Mouse (Mus musculus) heart, embryonic 14.5 days (tissue): ENCODE data around the gene Kcnn3. TPM values are rescaled to one million over a fixed set of nuclear protein-coding genes. Genes with fewer than 3 reads are reported as not detected.

Experiments
- ATAC-seq: fragments of 200-750 bp; cut with Nextera tagmentation; 2 replicates; pipeline ENCODE4 v1.8.0; 2017; ENCODE audit warnings: low read depth, moderate TSS enrichment; ENCODE audit not compliant: insufficient number of reproducible peaks, insufficient read depth, low FRiP score
- H3K27ac ChIP-seq, 2 experiments: fragments of 200-500 bp in 1 of 2; fragments of 300-500 bp in 1 of 2; sonication (generic) in 1 of 2; replicated peaks in 1 of 2; 2 replicates each; pipeline ENCODE4 v1.5.1; 2012 to 2014; ENCODE audit warnings: low read depth in 2 of 2, low read length in 2 of 2, control low read depth in 1 of 2, mild to moderate bottlenecking in 1 of 2, mixed read lengths in 1 of 2; ENCODE audit not compliant: control insufficient read depth in 1 of 2, insufficient read depth in 1 of 2
- H3K27me3 ChIP-seq: fragments of 300-500 bp; sonication (generic); 2 replicates; pipeline ENCODE4 v1.6.1; 2014; ENCODE audit warnings: mild to moderate bottlenecking, low read length, control low read depth; ENCODE audit not compliant: control insufficient read depth, insufficient read depth
- H3K36me3 ChIP-seq: fragments of 300-500 bp; sonication (generic); 2 replicates; pipeline ENCODE4 v1.6.1; 2014; ENCODE audit warnings: mild to moderate bottlenecking, control low read depth, low read length, mixed read lengths; ENCODE audit not compliant: control insufficient read depth, insufficient read depth
- H3K4me1 ChIP-seq, 2 experiments: fragments of 200-500 bp in 1 of 2; fragments of 300-500 bp in 1 of 2; sonication (generic) in 1 of 2; 2 replicates each; pipeline ENCODE4 v1.6.1; 2012 to 2014; ENCODE audit warnings: low read length in 2 of 2, control low read depth in 1 of 2, mixed read lengths in 1 of 2; ENCODE audit not compliant: control insufficient read depth in 2 of 2, insufficient read depth in 2 of 2
- H3K4me2 ChIP-seq: fragments of 300-500 bp; sonication (generic); 2 replicates; pipeline ENCODE4 v1.6.1; 2014; ENCODE audit warnings: mild to moderate bottlenecking, low read length
- H3K4me3 ChIP-seq, 2 experiments: fragments of 200-500 bp in 1 of 2; fragments of 300-500 bp in 1 of 2; sonication (generic) in 1 of 2; 2 replicates each; pipeline ENCODE4 v1.5.1; 2012 to 2014; ENCODE audit warnings: low read length in 2 of 2, mild to moderate bottlenecking in 2 of 2, control low read depth in 1 of 2, low read depth in 1 of 2, moderate library complexity in 1 of 2; ENCODE audit not compliant: control insufficient read depth in 1 of 2, insufficient read depth in 1 of 2
- H3K9ac ChIP-seq: fragments of 300-500 bp; sonication (generic); 2 replicates; pipeline ENCODE4 v1.6.1; 2014; ENCODE audit warnings: mild to moderate bottlenecking, low read length
- H3K9me3 ChIP-seq: fragments of 300-500 bp; sonication (generic); 2 replicates; pipeline ENCODE4 v1.6.1; 2016; ENCODE audit warnings: low read length, control low read depth; ENCODE audit not compliant: control insufficient read depth
- WGBS: fragments of 180-500 bp; shearing (Covaris S2); extraction: QIAGEN DNeasy Blood & Tissue Kit; methylation state at CpG from one replicate; pipeline ENCODE4 v1.1.7; 2014; 5-methylcytosine and 5-hydroxymethylcytosine counted together
- polyA plus RNA-seq: library from polyadenylated mRNA; unstranded; fragments of >200 nt; fragmentation: Nextera tagmentation; extraction: Ambion mirVana; gene quantifications from 2 replicates; pipeline ENCODE4 v1.2.1, GENCODE M21; 2014

Gene Kcnn3
- polyA plus RNA-seq, 1 experiment from 2014 or later = 3.1 TPM

DNA sequence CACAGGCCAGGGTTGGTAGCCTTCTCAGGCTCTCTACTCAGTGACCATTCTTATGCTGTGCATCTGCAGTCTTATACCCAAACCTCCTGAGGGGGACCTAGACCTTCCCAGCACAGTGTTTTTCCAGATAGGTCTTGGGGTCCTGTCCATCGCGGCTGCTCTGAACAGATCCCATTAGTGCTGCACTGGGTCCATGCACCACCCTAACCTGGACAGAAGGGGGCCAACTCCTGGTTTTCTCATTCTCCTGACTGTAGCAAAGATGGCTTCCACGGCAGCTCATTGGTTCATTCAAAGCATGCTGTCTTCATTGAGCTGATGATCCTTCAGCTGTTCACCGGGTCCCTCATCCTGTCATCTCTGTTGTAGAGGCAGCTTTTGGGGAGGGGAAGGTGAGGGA lies 58.1 kb downstream of the Kcnn3 start:
- no peak for ATAC-seq
- H3K4me2 ChIP-seq = no peak overlapping the region
- no peaks in the 10 kb centered on the region; the same call in 1 of the 2 replicates for H3K27me3 ChIP-seq
- 62% methylated on average over 4 of the region's 4 CpGs for WGBS
- no peaks in the 10 kb centered on the region for H3K36me3 ChIP-seq
- H3K9ac ChIP-seq = no peak overlapping the region
- no peak overlapping the region for H3K4me3 ChIP-seq
- no peak overlapping the region for H3K27ac ChIP-seq
- no peaks in the 10 kb centered on the region for H3K9me3 ChIP-seq
- H3K4me1 ChIP-seq = peaks cover 0 to 2% of the 10 kb centered on the region in 2 experiments; a peak in 1 of 4 replicates

DNA sequence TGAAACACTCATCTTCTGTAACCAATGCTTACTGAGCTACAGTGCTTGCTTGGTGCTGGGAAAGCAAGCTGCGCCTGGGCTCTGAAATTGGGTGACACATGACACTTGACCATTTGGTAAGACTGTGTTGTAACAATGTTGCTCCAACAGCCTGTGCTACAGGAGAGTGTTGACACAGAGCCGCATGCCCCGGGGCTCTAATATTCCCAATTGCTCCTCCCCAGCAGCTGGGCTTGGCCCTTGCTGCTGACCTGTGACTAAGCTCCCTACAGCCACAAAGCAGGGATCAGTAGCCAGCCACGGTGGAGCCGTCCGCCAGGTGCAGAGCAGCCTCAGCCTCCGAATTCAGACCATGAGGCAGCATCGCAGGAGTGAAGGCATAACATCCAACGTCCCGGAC lies 58.8 kb downstream of the Kcnn3 start:
- Histone ChIP-seq H3K9ac (no peak overlapping the region), H3K4me1 (peaks cover 0 to 2% of the 10 kb centered on the region in 2 experiments; a peak in 1 of 4 replicates), H3K4me3 (no peak overlapping the region), H3K4me2 (no peak overlapping the region), H3K36me3 (no peaks in the 10 kb centered on the region), H3K9me3 (no peaks in the 10 kb centered on the region), H3K27ac (no peak overlapping the region), H3K27me3 (no peaks in the 10 kb centered on the region; the same call in 1 of the 2 replicates)
- no peak for ATAC-seq
- 60% methylated on average over 10 of the region's 10 CpGs for WGBS

DNA sequence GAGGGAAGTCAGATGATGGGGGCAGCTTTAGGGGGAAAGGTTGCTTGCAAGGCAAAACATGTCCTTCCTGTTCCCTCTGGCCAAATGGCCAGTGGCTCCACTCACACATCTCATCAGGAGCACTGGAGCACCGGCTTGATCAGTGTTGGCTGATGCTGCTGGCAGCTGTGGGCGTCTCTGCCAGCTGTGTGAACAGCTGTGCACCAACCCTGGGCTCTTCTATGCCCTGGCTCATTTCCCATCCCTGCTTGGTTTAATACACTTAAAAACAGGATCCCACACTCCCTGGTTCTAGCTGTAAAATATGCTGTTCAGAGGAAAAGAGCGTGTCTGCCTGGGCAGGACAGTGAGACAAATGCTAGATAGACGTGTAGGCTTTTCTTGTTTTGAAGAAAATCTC lies 64.3 kb downstream of the Kcnn3 start:
- Histone ChIP-seq H3K4me2 (no peak overlapping the region), H3K9ac (no peak overlapping the region), H3K27me3 (no peaks in the 10 kb centered on the region), H3K9me3 (no peaks in the 10 kb centered on the region), H3K4me1 (no peaks in the 10 kb centered on the region; a peak in 1 of 4 replicates), H3K36me3 (no peaks in the 10 kb centered on the region), H3K27ac (no peak overlapping the region), H3K4me3 (no peak overlapping the region)
- no peak for ATAC-seq
- WGBS = 63% methylated on average over 4 of the region's 4 CpGs

DNA sequence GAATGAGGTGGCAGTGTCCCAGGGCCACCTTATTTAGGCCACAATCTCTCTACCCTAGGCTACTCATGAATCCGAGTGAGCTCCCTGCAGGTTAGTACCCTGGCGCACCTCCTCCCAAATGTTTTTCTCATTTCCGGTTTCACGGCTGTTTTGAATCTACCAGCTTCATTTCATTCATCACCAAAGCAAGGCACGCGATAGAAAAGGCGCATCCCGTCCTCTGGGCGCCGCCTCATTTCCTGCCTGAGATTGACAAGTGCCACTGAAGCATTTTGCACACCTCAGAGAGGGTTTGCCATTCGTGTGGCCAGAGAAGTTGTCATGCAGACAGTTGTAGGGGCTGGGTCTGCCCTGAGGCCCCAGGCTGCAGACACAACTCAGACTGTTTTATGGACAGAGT lies 68.5 kb downstream of the Kcnn3 start:
- no peaks in the 10 kb centered on the region for H3K9me3 ChIP-seq
- H3K4me3 ChIP-seq = no peak overlapping the region
- H3K9ac ChIP-seq = no peak overlapping the region
- no peak overlapping the region for H3K27ac ChIP-seq
- ATAC-seq = no peak
- H3K27me3 ChIP-seq = no peaks in the 10 kb centered on the region
- no peaks in the 10 kb centered on the region for H3K36me3 ChIP-seq
- 70% methylated on average over 11 of the region's 11 CpGs for WGBS
- peaks cover 4 to 6% of the 10 kb centered on the region in 2 experiments for H3K4me1 ChIP-seq
- H3K4me2 ChIP-seq = no peak overlapping the region

DNA sequence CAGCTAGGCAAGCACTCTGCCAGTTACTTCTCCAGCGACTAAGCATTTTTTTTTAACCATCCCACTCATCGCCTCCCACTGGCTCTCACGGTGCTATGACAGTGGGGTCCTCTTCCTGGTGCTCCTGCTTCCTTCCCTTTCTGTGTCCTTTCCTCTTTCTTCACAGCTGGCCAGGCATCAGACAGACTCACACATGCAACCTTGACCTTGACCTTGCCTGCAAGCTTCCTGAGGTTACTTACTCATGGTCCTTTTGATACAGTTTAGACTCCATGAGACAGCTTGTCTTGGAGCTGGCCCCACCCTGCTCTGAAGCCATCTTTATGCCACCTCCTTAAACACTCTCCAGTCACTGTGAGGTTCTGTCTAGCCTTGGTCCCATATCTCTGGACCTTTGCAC lies 69.4 kb downstream of the Kcnn3 start:
- no peak overlapping the region for H3K9ac ChIP-seq
- WGBS = 58% methylated on average over 3 of the region's 3 CpGs
- no peak for ATAC-seq

DNA sequence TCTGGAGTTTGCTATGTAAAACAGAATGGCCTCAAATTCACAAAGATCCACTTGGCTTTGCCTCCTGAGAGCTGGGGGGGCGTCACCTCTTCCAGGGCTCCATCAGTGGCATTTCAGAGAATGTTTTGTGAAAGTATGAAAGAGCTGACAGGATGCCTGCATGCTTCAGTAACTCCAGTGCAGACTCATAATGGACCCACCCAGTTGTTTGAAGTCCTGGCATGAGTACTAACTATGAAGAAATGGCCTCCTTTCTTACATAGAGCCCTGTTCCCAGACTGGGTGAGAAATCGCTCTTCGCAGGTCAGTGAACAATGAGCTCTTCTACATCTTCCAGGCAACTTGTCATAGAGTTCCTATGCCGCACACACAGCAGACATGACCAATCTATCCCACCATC lies 70.4 kb downstream of the Kcnn3 start:
- ATAC-seq = no peak
- H3K9me3 ChIP-seq = no peaks in the 10 kb centered on the region
- H3K4me1 ChIP-seq = peaks cover 4 to 6% of the 10 kb centered on the region in 2 experiments
- no peak overlapping the region for H3K4me2 ChIP-seq
- no peak overlapping the region for H3K27ac ChIP-seq
- no peaks in the 10 kb centered on the region; the same call in 1 of the 2 replicates for H3K27me3 ChIP-seq
- no peak overlapping the region for H3K9ac ChIP-seq
- H3K4me3 ChIP-seq = no peak overlapping the region
- no peaks in the 10 kb centered on the region for H3K36me3 ChIP-seq
- WGBS = 95% methylated on average over 4 of the region's 4 CpGs

More for the DNA sequence above, 69.4 kb downstream of the Kcnn3 start:
- H3K27ac ChIP-seq = no peak overlapping the region
- H3K4me2 ChIP-seq = no peak overlapping the region
- H3K4me1 ChIP-seq = peaks cover 4 to 6% of the 10 kb centered on the region in 2 experiments
- H3K4me3 ChIP-seq = no peak overlapping the region
- H3K36me3 ChIP-seq = no peaks in the 10 kb centered on the region
- no peaks in the 10 kb centered on the region for H3K27me3 ChIP-seq
- H3K9me3 ChIP-seq = no peaks in the 10 kb centered on the region

DNA sequence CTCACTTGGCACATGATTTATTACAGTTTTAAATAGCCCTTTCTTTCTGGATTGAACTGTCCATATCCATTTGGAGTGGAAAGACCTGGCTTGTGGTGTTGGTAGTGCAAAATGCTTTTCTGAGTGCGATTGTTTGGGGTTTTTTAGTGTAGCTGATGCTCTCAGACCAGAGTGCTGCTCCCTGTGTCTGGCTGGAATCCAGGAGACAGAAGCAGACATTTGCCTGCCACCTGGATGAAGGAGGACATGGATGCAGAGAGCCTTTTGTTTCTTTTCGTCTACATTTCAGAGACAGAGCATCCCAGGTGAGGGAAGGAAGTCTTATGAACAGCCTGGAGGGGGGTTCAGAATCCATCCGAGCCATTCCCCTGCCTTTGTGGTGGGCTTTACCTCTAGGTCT lies 71.5 kb downstream of the Kcnn3 start:
- 67% methylated on average over 3 of the region's 3 CpGs for WGBS
- ATAC-seq = no peak

DNA sequence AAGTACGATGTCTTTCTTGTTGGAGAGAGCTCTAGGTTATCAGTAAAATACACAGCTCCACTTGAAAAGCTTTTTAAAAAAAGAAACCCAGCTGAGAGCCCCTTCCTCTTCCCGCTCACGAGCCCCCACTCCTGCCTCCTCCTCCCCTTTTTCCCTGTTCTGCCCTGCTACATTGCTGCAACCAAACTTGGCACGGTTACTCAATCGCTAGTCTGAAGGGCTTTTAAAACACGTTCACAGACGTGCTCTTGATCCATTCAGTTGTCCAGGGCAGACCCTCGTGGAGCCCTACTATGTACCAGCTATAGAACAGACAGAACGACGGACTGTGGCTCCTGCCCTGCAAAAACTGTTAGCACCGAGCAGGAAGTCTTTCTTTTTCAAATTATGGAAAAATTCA lies 72.8 kb downstream of the Kcnn3 start:
- no peaks in the 10 kb centered on the region for H3K36me3 ChIP-seq
- 31% methylated on average over 11 of the region's 11 CpGs for WGBS
- ATAC-seq = no peak

More for the DNA sequence above, 71.5 kb downstream of the Kcnn3 start:
- H3K4me1 ChIP-seq = peaks cover 4 to 6% of the 10 kb centered on the region in 2 experiments
- H3K4me2 ChIP-seq = no peak overlapping the region
- no peak overlapping the region for H3K27ac ChIP-seq
- no peaks in the 10 kb centered on the region for H3K36me3 ChIP-seq
- H3K4me3 ChIP-seq = no peak overlapping the region
- no peaks in the 10 kb centered on the region for H3K9me3 ChIP-seq
- H3K27me3 ChIP-seq = no peaks in the 10 kb centered on the region; the same call in 1 of the 2 replicates
- H3K9ac ChIP-seq = no peak overlapping the region

More for the DNA sequence above, 72.8 kb downstream of the Kcnn3 start:
- peaks cover 4 to 6% of the 10 kb centered on the region in 2 experiments for H3K4me1 ChIP-seq
- no peak overlapping the region for H3K27ac ChIP-seq
- H3K4me2 ChIP-seq = peak overlapping the region; percentile 9; the same call in 1 of the 2 replicates
- no peaks in the 10 kb centered on the region for H3K9me3 ChIP-seq
- H3K27me3 ChIP-seq = no peaks in the 10 kb centered on the region; the same call in 1 of the 2 replicates
- no peak overlapping the region for H3K4me3 ChIP-seq
- H3K9ac ChIP-seq = no peak overlapping the region
